Mouse (Mus musculus): ENCODE measurements around the gene Sema5a. TPM values are rescaled to one million over a fixed set of nuclear protein-coding genes. Genes with fewer than 3 reads are reported as not detected.
A peak's percentile ranks its signal among the peaks of the same experiment; 100 is the strongest.

Gene Sema5a
- total RNA-seq, 4 experiments from 2014 or later, result 1.2 to 2.3 (median 1.9) TPM

DNA sequence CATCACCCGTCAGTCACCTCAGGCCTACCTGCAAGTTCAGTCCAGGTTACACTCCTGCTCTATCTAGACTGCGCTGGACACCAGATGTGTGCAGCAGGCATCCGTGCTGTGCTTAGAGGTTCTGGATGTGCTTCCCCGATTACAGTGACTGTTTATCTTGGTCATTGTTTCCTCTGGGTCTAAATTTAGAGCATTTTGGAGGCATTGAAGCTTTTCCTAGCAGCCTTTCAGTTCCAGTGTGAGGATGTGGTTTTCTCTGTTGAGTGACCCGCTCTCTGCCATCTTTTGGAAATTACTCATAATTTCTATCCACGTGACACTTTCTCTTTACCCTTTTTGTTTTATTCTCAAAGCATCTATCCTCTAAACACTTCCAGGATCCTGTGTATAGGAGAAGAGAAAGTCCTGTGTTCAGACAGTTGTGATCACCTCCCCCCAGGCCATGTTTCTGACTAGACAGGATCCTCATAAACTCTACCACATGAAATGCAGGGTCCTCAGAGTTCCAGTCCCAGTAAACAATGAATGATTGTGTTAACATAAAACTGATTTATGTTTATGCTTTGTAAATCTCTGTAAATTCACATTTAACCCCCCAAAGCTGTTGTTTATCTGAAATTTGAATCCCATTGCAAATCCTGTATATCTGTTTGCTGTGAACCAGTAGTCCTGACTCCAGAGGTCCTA is 62.1 kb downstream of the Sema5a start:
- DNase-seq (ENCODE audit: low spot score in 2 of 2), result no peak

GRCm38 (mm10) chr15:32310834-32311233 is 66.2 kb downstream of the Sema5a start:
- DNase-seq (ENCODE audit: low spot score in 2 of 2), result no peak

- no peak for DNase-seq (ENCODE audit: low spot score in 2 of 2)
These were observed 66.7 kb downstream of the Sema5a start for GRCm38 (mm10) chr15:32311287-32311686.

DNA sequence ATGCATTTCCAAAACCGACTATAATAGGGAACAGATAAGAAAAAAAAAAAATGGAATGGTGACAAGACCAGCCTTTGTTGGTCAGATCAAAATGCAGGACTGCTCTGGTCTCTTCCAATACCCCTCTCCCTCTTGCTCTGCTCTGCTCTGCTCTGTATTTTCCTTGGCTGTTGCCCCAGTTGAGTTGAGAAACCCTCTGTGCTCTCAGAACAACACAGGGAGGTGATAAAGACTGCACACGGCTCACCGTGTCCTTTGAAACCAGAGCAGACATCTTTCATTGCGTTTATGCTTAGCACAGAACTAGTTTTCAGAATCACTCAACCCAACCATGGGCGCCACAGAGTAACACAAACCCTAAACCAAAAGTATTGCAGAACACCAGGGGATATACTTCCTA is 72.5 kb downstream of the Sema5a start:
- no peak for DNase-seq (ENCODE audit: low spot score in 2 of 2)

DNA sequence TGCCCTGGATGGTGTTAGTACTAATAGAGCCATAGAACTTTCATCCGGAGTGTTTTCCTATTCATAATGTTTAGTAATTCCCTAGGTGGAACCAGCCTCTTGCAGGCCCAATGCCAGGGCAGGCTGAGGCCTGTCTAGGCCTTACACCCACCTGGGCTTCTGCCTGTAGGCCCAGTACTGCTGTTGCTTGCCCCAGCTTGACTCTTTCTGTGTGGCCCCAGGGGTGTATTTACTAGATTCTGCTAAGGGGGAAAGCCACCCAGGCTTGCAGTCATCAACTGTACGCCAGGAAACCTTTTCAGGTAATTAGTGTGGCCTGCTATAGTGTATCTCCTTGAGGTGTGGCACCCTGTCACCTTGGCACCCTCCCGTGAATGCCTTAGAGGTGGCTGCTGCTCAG is 76.1 kb downstream of the Sema5a start:
- no peak for DNase-seq (ENCODE audit: low spot score in 2 of 2)

- no peak for DNase-seq (ENCODE audit: low spot score in 2 of 2)
These were observed 78.0 kb downstream of the Sema5a start for GRCm38 (mm10) chr15:32322455-32323220.

DNA sequence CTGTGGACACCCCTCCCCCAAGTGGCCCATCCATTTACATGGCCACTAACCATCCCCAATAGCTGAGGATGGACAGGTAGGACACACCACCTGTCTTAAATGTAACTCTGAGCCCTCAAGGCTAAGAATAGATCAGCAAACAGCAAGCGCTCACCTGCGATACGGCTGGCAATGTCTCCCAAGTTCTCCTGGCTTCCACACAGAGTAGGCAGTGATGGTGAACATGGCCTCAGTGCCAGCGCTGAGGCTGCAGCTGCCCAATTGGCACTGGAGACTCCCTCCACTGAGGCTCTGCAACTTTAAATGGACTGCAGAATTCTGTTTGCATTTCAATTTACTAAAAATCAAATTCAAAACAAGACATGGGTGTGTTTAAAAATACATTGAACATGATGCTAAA is 78.6 kb downstream of the Sema5a start:
- DNase-seq (ENCODE audit: low spot score in 2 of 2), result no peak

DNA sequence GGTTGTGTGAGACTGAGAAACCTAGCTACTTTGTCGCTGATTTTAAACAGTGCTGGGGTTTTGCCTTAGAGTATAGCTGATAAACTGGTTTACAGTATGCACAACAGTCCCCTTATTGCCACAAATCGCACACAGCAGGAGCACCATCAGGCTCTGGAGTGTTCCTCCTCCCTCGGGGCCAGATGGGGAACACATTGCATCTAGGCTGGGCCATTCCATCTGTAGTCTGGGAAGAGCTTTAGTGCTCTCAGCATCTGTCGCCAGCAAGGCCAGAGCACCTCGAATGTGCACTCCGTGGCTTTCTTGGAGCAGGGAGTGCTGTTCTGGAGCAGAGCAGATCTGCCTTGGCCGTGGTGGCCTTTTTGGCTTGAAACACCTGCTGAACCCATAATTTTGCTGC is 79.5 kb downstream of the Sema5a start:
- no peak for DNase-seq (ENCODE audit: low spot score in 2 of 2)

GRCm38 (mm10) chr15:32328370-32329004 is 83.9 kb downstream of the Sema5a start:
- DNase-seq (ENCODE audit: low spot score in 2 of 2), result no peak

GRCm38 (mm10) chr15:32329670-32330330 is 85.2 kb downstream of the Sema5a start:
- DNase-seq (ENCODE audit: low spot score in 2 of 2), result no peak

DNA sequence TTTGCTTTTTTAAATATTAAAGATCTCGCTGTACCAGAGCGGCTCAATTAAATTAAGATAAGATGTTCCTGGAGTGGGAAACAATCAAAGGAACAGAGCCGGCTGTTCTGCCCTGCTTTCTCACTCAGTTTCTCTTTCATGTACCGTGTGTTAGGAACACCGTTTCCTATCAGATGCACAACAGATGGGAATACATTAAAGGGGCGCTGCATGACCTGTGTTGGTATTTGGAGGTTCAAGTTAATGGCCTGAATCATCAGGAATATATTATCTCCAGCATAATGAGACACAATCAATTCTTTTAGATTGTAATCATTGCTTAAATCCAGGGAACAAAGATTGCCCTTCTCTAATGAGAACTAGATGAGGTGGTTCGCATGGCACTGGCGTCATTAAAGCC is 85.8 kb downstream of the Sema5a start:
- DNase-seq (ENCODE audit: low spot score in 2 of 2), result no peak

DNA sequence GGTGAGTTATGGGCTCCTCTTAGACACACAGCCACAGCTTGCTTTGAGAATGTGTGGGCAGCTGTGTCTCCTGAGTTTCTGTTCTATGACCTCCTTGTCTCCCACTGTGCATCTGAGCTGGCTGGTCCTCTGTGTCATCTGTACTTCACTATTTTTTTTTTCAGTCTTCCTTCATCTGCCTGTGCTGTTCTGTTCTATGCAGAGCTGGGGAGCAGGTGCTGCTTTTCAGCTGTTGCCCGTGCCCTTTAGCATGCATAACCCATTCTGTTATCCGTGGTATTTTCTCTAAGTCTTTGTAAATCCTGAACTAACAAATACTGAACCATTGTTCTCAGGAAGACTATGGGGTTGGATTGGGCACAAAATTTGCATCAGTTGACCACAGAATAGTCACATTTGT is 86.4 kb downstream of the Sema5a start:
- no peak for DNase-seq (ENCODE audit: low spot score in 2 of 2)

DNA sequence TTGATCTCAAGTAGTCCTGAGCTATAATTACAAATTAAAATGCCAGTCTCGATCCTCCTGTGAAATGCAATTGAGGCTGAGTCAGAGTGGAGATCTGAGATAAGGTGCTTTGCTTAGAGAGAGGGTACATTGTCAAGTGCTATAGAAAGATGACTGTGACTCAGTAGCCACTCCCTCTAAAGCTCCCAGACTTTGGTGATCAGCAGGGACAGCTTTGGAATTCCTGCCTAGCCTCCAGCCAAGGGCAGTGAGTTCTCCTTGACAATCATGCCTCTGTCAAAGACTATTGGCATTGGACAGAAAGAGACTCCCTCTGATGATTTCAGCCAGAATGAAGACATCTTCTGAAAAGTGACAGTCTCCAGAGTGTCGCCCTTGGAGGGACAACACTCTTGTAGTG is 88.8 kb downstream of the Sema5a start:
- no peak for DNase-seq (ENCODE audit: low spot score in 2 of 2)

- no peak for DNase-seq (ENCODE audit: low spot score in 2 of 2)
These were observed 93.2 kb downstream of the Sema5a start for GRCm38 (mm10) chr15:32337810-32338209.

DNA sequence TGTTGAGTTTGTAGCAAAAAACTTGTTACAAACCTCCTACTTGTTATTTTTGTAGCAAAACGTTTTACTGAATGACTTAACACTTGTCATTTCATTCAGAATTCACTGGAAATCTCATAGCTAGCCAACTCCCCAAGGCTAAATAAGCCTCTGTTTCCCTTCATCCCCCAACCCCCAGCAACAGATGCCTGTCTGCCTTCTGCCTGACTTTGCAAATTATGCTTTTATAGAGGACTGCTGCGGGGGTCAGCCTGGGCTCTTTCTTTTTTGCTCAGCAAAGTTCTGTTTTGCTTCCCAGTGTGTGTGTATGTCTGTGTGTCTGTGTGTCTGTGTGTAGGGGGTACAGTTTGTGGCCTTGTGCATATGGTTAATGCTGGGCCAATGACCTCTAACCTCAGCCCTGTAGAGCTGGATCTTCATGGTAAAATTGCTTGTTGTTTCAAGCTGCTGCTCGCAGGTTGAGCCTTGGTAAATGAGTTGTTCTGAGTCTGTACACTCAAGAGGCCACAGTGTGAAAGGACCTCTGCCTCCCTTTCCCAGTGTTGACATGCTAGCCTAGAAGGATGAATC is 94.2 kb downstream of the Sema5a start:
- DNase-seq (ENCODE audit: low spot score in 2 of 2), result no peak

GRCm38 (mm10) chr15:32339426-32339825 is 94.8 kb downstream of the Sema5a start:
- peak in 1 of 2 experiments; percentile 10 for DNase-seq (ENCODE audit: low spot score in 2 of 2)

DNA sequence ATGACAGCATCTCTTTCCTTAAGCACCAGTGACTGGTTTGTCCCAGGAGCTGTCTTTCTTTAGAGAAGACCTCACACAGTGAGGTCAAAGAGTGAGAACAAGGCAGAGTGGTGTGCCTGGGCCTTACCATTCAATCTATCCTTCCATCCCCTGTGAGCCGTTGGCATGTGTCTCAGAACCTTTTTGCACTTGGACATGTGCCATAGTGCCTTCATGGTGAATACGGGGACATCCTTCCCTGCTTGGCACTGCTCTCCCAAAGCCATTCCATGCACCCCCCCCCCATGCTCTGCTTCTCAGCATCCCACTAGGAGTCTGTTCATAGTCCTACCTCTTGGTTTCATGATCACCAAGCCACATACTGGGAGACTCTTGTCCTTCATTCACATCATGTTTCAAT is 96.8 kb downstream of the Sema5a start:
- no peak for DNase-seq (ENCODE audit: low spot score in 2 of 2)

- DNase-seq (ENCODE audit: low spot score in 2 of 2), result no peak
These were observed 98.9 kb downstream of the Sema5a start for GRCm38 (mm10) chr15:32343544-32343943.

DNA sequence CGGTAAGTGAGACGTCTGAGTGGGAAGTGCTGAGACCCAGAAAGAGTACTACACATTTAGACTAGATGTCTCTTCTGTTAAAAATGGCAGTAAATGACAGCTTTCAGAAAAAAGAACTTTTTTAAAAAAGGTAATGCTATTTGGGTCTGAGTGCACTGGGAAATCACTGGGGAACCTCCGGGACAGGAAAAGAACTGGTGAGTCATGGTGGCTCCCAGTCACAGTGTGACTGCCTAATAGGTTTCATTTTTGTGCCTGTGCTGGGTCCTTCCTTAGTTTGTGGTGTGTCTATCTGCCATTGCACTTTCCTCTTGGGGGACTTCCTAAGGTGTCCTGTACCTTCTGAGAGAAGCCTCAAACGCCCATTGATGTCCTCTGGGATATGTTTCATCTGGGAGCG is 102.7 kb downstream of the Sema5a start:
- DNase-seq (ENCODE audit: low spot score in 2 of 2), result no peak

- DNase-seq (ENCODE audit: low spot score in 2 of 2), result no peak
These were observed 104.7 kb downstream of the Sema5a start for GRCm38 (mm10) chr15:32349276-32349675.

DNA sequence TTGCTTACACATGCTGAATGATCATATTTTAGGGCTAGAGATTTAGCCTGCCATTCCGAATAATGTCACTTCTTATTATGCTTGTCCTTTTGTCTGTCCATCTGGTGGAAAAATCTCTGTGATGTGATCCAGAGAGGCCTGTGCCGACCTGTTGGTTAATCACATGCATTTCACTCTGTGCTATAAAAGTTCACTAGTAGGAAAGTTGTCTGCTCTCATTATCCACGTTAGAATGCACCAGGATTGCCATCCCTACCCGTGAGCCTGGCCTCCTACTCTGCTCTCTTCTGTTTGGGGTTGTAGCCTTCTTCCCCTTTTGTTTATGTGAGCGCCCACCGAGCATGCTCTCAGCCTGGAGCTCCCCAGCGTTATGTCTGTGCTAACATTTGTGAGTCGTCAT is 108.4 kb downstream of the Sema5a start:
- DNase-seq (ENCODE audit: low spot score in 2 of 2), result no peak

- no peak for DNase-seq (ENCODE audit: low spot score in 2 of 2)
These were observed 108.9 kb downstream of the Sema5a start for GRCm38 (mm10) chr15:32353513-32353912.
